14 mouse cellular contexts compared by ENCODE assay signal in genomic region chr12:51823311-51823710, GRCm38 (mm10).
"Had no signal": no experiment of that assay in that cellular context is flagged by ENCODE, and none has a peak within 500 bp of the region (broad histone marks: within the 10 kb centered on the region; RNA-seq: fewer than 3 reads in every experiment).

No protein-coding gene starts in this region.

- H3K4me2 ChIP-seq: kidney, embryonic 15.5 days; limb, embryonic 13.5 days; lung, embryonic 14.5 days; midbrain, embryonic 13.5 days; neural tube, embryonic 15.5 days had no signal

- H3K27me3 ChIP-seq: kidney, embryonic 15.5 days; limb, embryonic 13.5 days; midbrain, embryonic 13.5 days; neural tube, embryonic 15.5 days had no signal

- H3K9ac ChIP-seq: kidney, embryonic 15.5 days; limb, embryonic 13.5 days; liver, embryonic 14.5 days; lung, embryonic 14.5 days; midbrain, embryonic 13.5 days; neural tube, embryonic 15.5 days had no signal

- H3K27ac ChIP-seq: kidney, embryonic 15.5 days; limb, embryonic 13.5 days; macrophage; midbrain, embryonic 13.5 days; neural tube, embryonic 15.5 days had no signal

- DNase-seq: kidney, postnatal 14 days; left cerebral cortex, postnatal 4 days; lung, postnatal 10 days; right cerebral cortex, adult 18-20 months; right cerebral cortex, postnatal 25 days; thymus, postnatal 36 days had no signal

- H3K9me3 ChIP-seq: kidney, embryonic 15.5 days; limb, embryonic 13.5 days; midbrain, embryonic 13.5 days; neural tube, embryonic 15.5 days had no signal

- ATAC-seq: midbrain, embryonic 13.5 days had no signal

- H3K4me3 ChIP-seq: kidney, embryonic 15.5 days; limb, embryonic 13.5 days; midbrain, embryonic 13.5 days; myocyte; neural tube, embryonic 15.5 days had no signal
